Mouse (Mus musculus) erythroid progenitor cell, adult 5-6 weeks (primary cell): Measurements from ENCODE around the gene Zfp92. TPM values are rescaled to one million over a fixed set of nuclear protein-coding genes. Genes with fewer than 3 reads are reported as not detected.
"Not testable (repeated sequence)": the region's sequence is repeated elsewhere in the genome, so short reads cannot be mapped to it uniquely, and the experiment has no call there.

Experiments used
- ATAC-seq: replicated peaks from 2 replicates; pipeline ENCODE4 v1.8.0; 2016; ENCODE audit warnings: moderate number of reproducible peaks, mild to moderate bottlenecking, moderate TSS enrichment, inconsistent platforms; ENCODE audit not compliant: poor library complexity, low FRiP score, severe bottlenecking
- total RNA-seq, 2 experiments: library from RNA; stranded (forward) in 1 of 2; stranded (reverse) in 1 of 2; fragments of 150-400 nt in 1 of 2; fragments of 186-747, 209-891 nt in 1 of 2; gene quantifications; 2 replicates each; pipeline versions ENCODE4 v1.2.3 to v1.2.4; 2015 to 2017; ENCODE audit warnings: low replicate concordance in 2 of 2

The Zfp92 gene
- total RNA-seq (2015; ENCODE audit: low replicate concordance) = not detected in 2 replicates
- not detected in 2 replicates for total RNA-seq (2017; ENCODE audit: low replicate concordance)

GRCm38 (mm10) chrX:73410880-73411517 is at the start of gene Zfp92:
Gene Zfp92, plus strand, starts transcription at chrX:73411096.
- ATAC-seq = no peak

- no peak for ATAC-seq
Measured at GRCm38 (mm10) chrX:73363291-73363690, 47.6 kb upstream of the Zfp92 start.

- no peak for ATAC-seq
Measured at GRCm38 (mm10) chrX:73384419-73384818, 26.5 kb upstream of the Zfp92 start.

DNA sequence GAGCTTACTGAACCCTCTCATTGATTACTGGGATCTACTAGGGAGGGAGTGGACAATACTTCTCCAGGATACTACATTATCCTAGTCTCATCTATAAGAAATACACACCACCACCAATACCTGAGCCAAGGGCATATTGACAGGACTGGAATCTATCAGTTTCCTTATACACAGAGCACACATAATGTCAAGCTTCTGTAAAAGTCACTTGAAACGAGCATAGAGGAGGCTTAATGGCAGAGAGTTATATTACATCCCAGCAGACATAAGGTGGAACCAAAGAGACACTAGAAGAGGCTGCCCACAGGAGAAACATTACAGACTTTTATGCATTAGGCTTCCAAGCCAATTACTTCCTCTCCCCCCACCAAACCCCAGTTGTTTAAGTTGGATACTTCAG is 26.0 kb upstream of the Zfp92 start:
- ATAC-seq = no peak

DNA sequence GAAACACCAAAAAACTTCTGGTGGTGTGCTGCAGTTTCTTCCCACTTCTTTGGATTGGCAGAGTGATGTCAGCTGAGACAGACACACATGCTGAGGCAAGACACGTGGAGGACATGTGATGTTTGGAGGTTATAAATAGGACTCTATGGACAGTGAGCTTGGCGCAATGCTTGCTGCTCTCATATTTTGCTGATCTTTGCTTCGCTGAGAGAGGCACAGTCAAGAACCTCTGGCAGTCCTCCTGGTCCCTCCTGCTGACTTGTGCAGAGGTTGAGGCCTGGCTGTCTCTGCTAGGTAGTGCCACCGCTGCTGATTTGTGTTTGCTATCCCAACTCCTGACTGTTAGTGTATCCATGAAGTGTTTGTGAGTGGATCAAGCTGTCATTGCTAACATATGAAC is 19.4 kb upstream of the Zfp92 start:
- no peak for ATAC-seq

GRCm38 (mm10) chrX:73396446-73396845 is 14.4 kb upstream of the Zfp92 start:
- no peak for ATAC-seq

DNA sequence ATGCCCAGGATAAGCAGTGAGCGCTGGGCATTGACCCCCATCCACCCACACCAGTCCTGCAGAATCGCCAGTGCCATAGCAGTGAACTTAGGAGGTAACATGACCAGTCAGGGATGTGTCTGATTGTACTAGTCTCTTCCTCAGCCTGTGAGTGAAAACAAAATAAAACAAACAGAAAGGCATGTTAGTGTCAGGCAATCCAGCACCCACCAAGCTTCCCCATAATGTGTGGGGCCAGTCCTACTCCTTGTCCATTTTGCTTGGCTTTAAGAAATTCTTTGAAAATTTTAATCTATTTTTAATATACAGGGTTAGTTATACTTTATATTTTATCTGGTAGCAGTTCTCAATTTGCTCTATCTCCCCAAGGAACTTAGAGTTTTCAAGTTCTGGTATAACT is 12.3 kb upstream of the Zfp92 start, which contains the start of gene Gm18336:
Gene Gm18336 (minus strand): TSS at position 101 of the 400 bp plus-strand sequence.
- not testable (repeated sequence) for ATAC-seq

DNA sequence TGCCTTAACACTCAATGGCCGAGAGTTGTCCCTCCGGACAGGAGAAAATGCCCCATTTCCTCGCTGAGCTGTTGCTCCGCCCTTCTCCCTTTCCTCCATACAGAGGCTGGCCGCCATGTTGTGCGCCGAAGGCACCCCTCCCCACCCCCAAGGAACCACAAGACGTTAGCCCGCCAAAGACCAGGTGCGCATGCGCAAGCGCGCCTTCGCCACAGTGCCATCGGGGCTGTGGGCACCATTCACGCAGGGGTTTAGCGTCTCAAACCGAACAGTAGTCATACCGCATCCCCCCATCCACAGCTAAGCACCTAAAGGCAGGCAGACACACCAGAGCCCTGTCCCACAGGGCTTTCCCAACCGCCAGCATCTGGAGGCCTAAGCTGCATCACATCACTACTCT is 9.9 kb upstream of the Zfp92 start:
- ATAC-seq = no peak

DNA sequence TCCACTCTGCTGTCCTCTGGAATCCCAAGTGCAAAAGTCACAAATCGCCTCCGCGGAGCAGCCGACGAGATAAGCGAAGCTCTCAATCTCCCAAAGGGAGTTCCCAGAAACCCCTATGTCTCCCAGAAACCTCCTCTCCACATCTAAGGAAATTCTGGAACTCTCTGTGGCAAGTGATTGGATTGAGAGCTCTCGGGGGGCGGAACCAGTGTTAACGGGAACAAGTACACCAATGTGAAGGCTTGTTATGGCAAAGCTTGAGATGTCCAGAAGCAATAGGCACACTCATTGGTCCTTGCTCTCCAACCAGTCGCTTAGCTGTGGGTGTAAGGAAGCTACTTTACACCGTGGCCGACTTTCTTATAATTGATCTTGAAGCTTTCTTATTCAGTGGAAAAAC is 9.3 kb upstream of the Zfp92 start:
- ATAC-seq = no peak

GRCm38 (mm10) chrX:73412767-73413166 is 1.9 kb downstream of the Zfp92 start:
- no peak for ATAC-seq

GRCm38 (mm10) chrX:73430036-73430435 is 19.1 kb downstream of the Zfp92 start:
- no peak for ATAC-seq

GRCm38 (mm10) chrX:73432850-73433249 is 22.0 kb downstream of the Zfp92 start:
- ATAC-seq = no peak

GRCm38 (mm10) chrX:73435252-73435651 is 24.4 kb downstream of the Zfp92 start, which contains the start of gene Trex2:
Gene Trex2, minus strand, starts transcription at chrX:73435344.
- ATAC-seq = no peak

DNA sequence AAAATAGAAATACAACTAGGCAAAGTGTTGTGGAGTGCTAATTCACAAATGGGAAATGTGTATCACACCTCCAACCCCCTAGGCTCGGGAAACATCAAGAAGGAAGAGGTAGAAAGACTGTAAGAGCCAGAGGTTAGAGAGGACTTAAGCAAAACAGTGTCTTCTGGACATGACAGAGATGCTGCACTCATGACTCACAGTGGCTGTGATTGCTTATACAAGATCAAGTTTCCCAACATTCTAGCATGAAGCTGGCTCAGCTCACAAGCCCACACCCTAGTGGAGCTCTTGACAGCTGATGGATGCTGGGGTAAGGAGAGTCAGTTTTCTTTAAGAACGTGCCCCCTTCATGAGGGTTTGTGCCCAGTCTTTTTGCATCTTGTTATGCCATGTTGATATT is 30.5 kb downstream of the Zfp92 start:
- no peak for ATAC-seq

DNA sequence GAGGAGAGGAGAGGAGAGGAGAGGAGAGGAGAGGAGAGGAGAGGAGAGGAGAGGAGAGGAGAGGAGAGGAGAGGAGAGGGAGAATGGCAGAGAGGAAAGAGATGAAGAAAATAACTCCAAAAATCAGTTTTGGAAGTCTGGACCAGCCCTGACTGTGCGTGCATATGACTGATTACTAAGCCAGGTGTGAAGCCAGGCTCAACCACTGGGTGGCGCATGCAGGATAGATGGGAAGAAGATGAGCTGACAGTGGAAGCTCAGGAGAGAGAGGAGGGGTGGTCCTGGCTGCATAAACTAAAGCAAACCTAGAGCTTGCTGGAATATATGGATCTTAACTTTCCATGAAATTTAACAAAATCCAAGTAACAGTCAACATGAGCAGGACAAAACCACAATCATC is 41.1 kb downstream of the Zfp92 start:
- peak; percentile 61; the same call in 1 of the 2 replicates for ATAC-seq

DNA sequence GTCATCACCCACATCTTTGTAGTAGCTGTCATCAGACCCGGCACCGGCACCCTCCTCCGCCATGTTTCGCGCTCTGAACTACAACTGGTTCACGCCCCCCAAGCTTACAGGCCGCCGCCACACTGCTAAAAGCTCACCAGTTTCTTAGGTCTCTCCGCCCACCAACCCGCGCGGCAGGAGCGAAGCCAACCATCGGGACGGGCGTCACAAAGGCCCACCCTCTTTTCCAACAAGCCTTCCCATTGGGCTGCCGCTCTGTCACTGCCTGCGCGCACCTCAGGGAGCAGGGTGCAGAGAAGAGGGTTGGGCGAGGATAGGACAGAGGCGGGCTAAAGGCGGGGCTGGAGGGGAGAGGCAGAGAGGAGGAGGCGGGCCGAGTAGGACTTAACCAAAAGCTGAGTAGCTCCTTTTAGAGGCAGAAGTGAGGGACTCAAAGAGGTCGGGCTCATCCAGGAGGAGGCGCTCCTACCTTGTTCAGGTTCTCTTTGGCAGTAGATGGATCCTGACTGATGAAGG is 48.0 kb downstream of the Zfp92 start, which contains the start of gene Haus7:
Gene Haus7 (minus strand): TSS at position 168 of the 516 bp plus-strand sequence.
- ATAC-seq = peak; percentile 100

DNA sequence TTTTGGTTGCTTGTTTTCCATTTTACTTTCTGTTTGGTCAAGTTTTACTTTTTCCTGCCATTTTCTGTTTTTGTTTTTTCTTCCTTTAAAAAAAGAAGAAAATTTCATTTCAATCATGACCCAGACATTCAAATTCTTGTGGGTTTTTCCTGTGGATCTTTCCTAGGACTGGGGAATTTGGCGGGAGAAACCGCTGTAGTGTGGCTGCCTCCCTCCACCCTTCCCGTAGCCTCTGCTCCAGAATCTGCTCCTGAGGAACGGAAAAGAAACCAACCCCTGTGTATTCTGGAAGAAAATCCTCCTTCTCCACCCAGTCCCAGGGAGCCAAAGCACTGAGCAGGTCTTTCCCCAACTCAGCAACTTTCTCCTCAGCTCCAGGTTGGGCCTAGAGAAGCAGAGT is 49.9 kb downstream of the Zfp92 start:
- ATAC-seq = no peak

- ATAC-seq = no peak
Measured at GRCm38 (mm10) chrX:73465483-73466186, 54.7 kb downstream of the Zfp92 start.

GRCm38 (mm10) chrX:73467446-73468241 is 56.7 kb downstream of the Zfp92 start:
- ATAC-seq = no peak

DNA sequence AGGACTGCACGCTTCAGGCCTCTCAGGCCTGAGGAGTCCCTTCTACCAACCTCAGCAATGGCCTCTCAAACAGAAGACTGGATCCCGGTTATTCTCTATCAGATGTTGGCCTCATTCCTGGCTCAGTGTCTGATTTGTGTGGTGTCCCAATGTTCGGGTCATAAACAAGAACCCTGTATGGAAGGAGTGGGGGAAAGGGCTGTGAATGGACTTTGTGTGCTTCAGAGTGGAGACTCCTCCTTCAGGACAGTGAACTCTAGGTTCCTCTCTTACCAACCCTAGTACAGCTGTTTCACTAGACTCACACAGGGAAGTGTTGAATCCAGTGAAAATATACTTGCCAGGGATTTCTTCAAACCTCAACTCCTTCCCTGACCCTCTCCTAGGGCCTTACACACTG is 57.4 kb downstream of the Zfp92 start:
- no peak for ATAC-seq
